Mouse (Mus musculus): Measurements from ENCODE around the gene Olfr684. TPM values are rescaled to one million over a fixed set of nuclear protein-coding genes. Genes with fewer than 3 reads are reported as not detected.

Olfr684 gene
- not detected for polyA plus RNA-seq (2017; shearing (Covaris generic))

GRCm38 (mm10) chr7:105163553-105163952, at the start of gene Olfr684:
Gene Olfr684, minus strand, starts transcription at chr7:105163653.

DNA sequence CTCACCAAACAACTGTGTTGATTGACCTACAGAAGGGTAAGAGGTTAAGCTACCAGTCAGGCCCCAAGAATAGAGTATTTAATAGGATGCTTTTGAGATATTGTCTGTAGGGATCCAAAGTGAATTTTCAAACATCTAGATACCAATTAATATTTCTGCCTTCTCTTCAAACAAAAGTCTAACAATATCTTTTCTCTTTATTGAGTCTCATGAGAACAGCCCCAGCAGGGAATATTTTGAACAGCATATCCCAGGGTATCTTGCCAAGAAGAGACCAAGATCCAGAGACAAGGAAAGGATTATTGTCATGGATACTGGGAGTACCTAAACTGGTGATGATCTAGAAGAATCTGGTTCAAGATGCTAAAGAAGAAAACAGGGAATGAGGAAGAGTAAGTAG, 43.9 kb upstream of the Olfr684 start, which contains the start of gene Olfr686:
TSS of gene Olfr686 (minus strand) at position 101 of the 400 bp plus-strand sequence.

DNA sequence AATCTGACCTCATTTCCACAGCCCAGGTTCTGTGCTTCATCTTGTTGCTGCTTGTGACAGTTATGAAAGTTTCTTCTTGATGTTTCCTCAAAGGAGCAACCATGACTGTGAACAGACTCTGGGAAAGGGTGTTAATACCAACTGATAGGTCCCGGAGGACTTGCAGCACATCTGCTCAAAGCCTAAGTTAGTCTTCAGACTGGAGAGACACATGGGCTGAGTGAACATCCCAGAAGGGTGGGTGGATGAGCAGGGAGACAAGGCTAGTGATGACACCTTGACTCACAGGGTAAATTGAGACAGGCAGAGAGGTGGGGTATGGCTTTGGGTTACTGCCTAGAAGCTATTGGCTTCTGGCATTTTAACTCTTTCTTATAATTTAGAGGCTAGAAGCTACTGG, 22.5 kb upstream of the Olfr684 start, which contains the start of gene Olfr685:
TSS of gene Olfr685 (minus strand) at position 101 of the 400 bp plus-strand sequence.

DNA sequence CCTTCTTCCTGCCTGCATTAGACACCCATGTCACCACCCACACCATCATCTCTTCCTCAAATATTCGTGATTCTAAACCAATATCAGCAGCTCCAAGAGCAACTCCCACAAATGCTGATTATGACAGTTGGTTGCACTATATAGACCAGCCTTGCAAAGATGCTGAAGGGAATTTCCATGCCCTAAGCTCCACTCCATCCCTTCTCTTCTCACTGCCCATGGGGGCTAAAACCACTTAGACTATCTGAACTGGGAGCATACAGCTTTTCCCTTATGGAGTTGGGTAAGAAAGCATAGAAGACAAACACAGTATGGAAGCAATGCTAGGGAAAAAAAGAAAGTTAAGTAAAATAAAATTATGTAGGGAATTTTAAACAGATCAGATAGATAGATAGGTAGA, 16.5 kb downstream of the Olfr684 start, which contains the start of gene Olfr683:
TSS of gene Olfr683 (minus strand) at position 101 of the 400 bp plus-strand sequence.

GRCm38 (mm10) chr7:105116536-105116935, 46.9 kb downstream of the Olfr684 start, which contains the start of gene Olfr681:
Gene Olfr681, plus strand, starts transcription at chr7:105116836.

Other genes with a start within 250 kb of the Olfr684 start
- gene Olfr667, start 242.2 kb downstream of the Olfr684 start, polyA plus RNA-seq (2017; shearing (Covaris generic)) = not detected
- not detected for gene Olfr668, start 235.6 kb downstream of the Olfr684 start, polyA plus RNA-seq (2017; shearing (Covaris generic))
- gene Olfr669, start 229.4 kb downstream of the Olfr684 start, polyA plus RNA-seq (2017; shearing (Covaris generic)) = not detected
- under 1 TPM in 1 of 2 experiments, not detected in 1; 0.16 TPM for gene Olfr670, start 201.0 kb downstream of the Olfr684 start, polyA plus RNA-seq (2017; shearing (Covaris generic))
- not detected for gene Olfr671, start 184.5 kb downstream of the Olfr684 start, polyA plus RNA-seq (2017; shearing (Covaris generic))
- under 1 TPM in 1 of 2 experiments, not detected in 1; 0.25 TPM for gene Olfr672, start 161.6 kb downstream of the Olfr684 start, polyA plus RNA-seq (2017; shearing (Covaris generic))
- gene Olfr675, start 135.2 kb downstream of the Olfr684 start, polyA plus RNA-seq (2017; shearing (Covaris generic)) = under 1 TPM in 1 of 2 experiments, not detected in 1; 0.11 TPM
- gene Olfr676, start 131.0 kb downstream of the Olfr684 start, polyA plus RNA-seq (2017; shearing (Covaris generic)) = not detected
- gene Olfr677, start 112.3 kb downstream of the Olfr684 start, polyA plus RNA-seq (2017; shearing (Covaris generic)) = not detected
- gene Olfr678, start 99.2 kb downstream of the Olfr684 start, polyA plus RNA-seq (2017; shearing (Covaris generic)) = not detected
- gene Olfr679, start 82.4 kb downstream of the Olfr684 start, polyA plus RNA-seq (2017; shearing (Covaris generic)) = not detected
- gene Olfr680-ps1, start 70.8 kb downstream of the Olfr684 start, polyA plus RNA-seq (2017; shearing (Covaris generic)) = not detected
- under 1 TPM in 1 of 2 experiments, not detected in 1; 0.05 TPM for gene Olfr681, start 46.8 kb downstream of the Olfr684 start, polyA plus RNA-seq (2017; shearing (Covaris generic))
- not detected for gene Olfr683, start 16.6 kb downstream of the Olfr684 start, polyA plus RNA-seq (2017; shearing (Covaris generic))
- not detected for gene Olfr685, start 22.4 kb upstream of the Olfr684 start, polyA plus RNA-seq (2017; shearing (Covaris generic))
- gene Olfr686, start 43.8 kb upstream of the Olfr684 start, polyA plus RNA-seq (2017; shearing (Covaris generic)) = not detected
- gene Olfr688, start 124.4 kb upstream of the Olfr684 start, polyA plus RNA-seq (2017; shearing (Covaris generic)) = not detected
- gene Olfr689, start 147.5 kb upstream of the Olfr684 start, polyA plus RNA-seq (2017; shearing (Covaris generic)) = under 1 TPM in 1 of 2 experiments, not detected in 1; 0.02 TPM
- under 1 TPM in 1 of 2 experiments, not detected in 1; 0.09 TPM for gene Olfr690, start 170.5 kb upstream of the Olfr684 start, polyA plus RNA-seq (2017; shearing (Covaris generic))
- gene Olfr691, start 178.6 kb upstream of the Olfr684 start, polyA plus RNA-seq (2017; shearing (Covaris generic)) = not detected
- not detected for gene Olfr692, start 204.6 kb upstream of the Olfr684 start, polyA plus RNA-seq (2017; shearing (Covaris generic))
- gene Gm5901, start 211.4 kb upstream of the Olfr684 start, polyA plus RNA-seq (2017; shearing (Covaris generic)) = not detected
- gene Fam160a2, start 236.4 kb upstream of the Olfr684 start, polyA plus RNA-seq (2017; shearing (Covaris generic)) = 10 to 100 TPM; 18.2 to 23.4 TPM
- not detected for gene Cnga4, start 240.9 kb upstream of the Olfr684 start, polyA plus RNA-seq (2017; shearing (Covaris generic))

Measured in activated CD4-positive, CD25-positive, alpha-beta regulatory T cell (primary cell).